Mouse (Mus musculus) CH12.LX (cell line): ENCODE results near the gene Crybb1. TPM values are rescaled to one million over a fixed set of nuclear protein-coding genes. Genes with fewer than 3 reads are reported as not detected.

Experiments
- DNase-seq: peaks from one replicate; pipeline ENCODE4 v3.0.0-alpha.2; 2013; ENCODE audit errors: extremely low read depth
- H3K27ac ChIP-seq: 2 replicates; pipeline ENCODE4 v1.5.1; 2012; ENCODE audit warnings: low read depth, mild to moderate bottlenecking, control low read depth, moderate library complexity; ENCODE audit not compliant: insufficient read depth
- H3K27me3 ChIP-seq: replicated peaks from 2 replicates; pipeline ENCODE3; 2012; ENCODE audit warnings: inconsistent platforms
- H3K36me3 ChIP-seq, 2 experiments: replicated peaks in 1 of 2; 2 replicates each; pipeline versions ENCODE3 to v1.6.1; 2012; ENCODE audit warnings: inconsistent platforms in 1 of 2, low read length in 1 of 2, mild to moderate bottlenecking in 1 of 2, mixed read lengths in 1 of 2, moderate library complexity in 1 of 2; ENCODE audit not compliant: control insufficient read depth in 1 of 2, insufficient read depth in 1 of 2
- H3K4me1 ChIP-seq, 2 experiments: 2 replicates each; pipeline ENCODE4 v1.6.1; 2012; ENCODE audit warnings: inconsistent platforms in 1 of 2, moderate library complexity in 1 of 2; ENCODE audit not compliant: insufficient read depth in 2 of 2, control insufficient read depth in 1 of 2
- H3K4me2 ChIP-seq: 2 replicates; pipeline ENCODE4 v1.6.1; 2012; ENCODE audit warnings: low read depth, mild to moderate bottlenecking, control low read depth; ENCODE audit not compliant: poor library complexity, insufficient read depth, severe bottlenecking
- H3K4me3 ChIP-seq, 3 experiments: fragments of 150-350 bp in 1 of 3; sonication (generic) in 1 of 3; replicated peaks in 1 of 3; 2 replicates each; pipeline versions ENCODE3 to v1.5.1; 2011 to 2012; ENCODE audit warnings: low read depth in 2 of 3, low read length in 2 of 3, mild to moderate bottlenecking in 2 of 3, moderate library complexity in 2 of 3, control low read depth in 1 of 3, improper control_type of control experiment in 1 of 3, inconsistent platforms in 1 of 3, mixed read lengths in 1 of 3; ENCODE audit not compliant: poor library complexity in 1 of 3
- H3K79me2 ChIP-seq: replicated peaks from 2 replicates; pipeline ENCODE4 v1.6.1; 2012; ENCODE audit warnings: mild to moderate bottlenecking, moderate library complexity; ENCODE audit not compliant: control insufficient read depth, poor library complexity, insufficient read depth, severe bottlenecking; ENCODE audit errors: extremely low read depth
- H3K9ac ChIP-seq: 2 replicates; pipeline ENCODE4 v1.6.1; 2012; ENCODE audit warnings: low read depth, mild to moderate bottlenecking, control low read depth, moderate library complexity; ENCODE audit not compliant: insufficient read depth
- H3K9me3 ChIP-seq: replicated peaks from 2 replicates; pipeline ENCODE3; 2012; ENCODE audit warnings: low read length, inconsistent platforms, mixed read lengths
- CHD1 ChIP-seq: IDR thresholded peaks from 2 replicates; pipeline ENCODE4 v1.6.1; 2012; ENCODE audit warnings: low read depth, low read length, improper control_type of control experiment, inconsistent platforms
- E2F4 ChIP-seq: IDR thresholded peaks from 2 replicates; pipeline ENCODE4 v1.6.1; 2011; ENCODE audit warnings: low read depth, low read length, improper control_type of control experiment; ENCODE audit not compliant: insufficient replicate concordance
- EP300 ChIP-seq: IDR thresholded peaks from 2 replicates; pipeline ENCODE4 v1.6.1; 2011; ENCODE audit warnings: low read length, improper control_type of control experiment
- ETS1 ChIP-seq: conservative IDR thresholded peaks from 2 replicates; pipeline ENCODE4 v1.6.1; 2012; ENCODE audit warnings: low read depth, mild to moderate bottlenecking, inconsistent platforms, low read length, improper control_type of control experiment, moderate library complexity
- GABPA ChIP-seq: IDR thresholded peaks from 2 replicates; pipeline ENCODE4 v1.6.1; 2012; ENCODE audit warnings: low read depth, low read length, improper control_type of control experiment, inconsistent platforms; ENCODE audit not compliant: insufficient replicate concordance
- IRF4 ChIP-seq: IDR thresholded peaks from 2 replicates; pipeline ENCODE4 v1.6.1; 2014; ENCODE audit warnings: low read depth, mild to moderate bottlenecking, inconsistent platforms, low read length, improper control_type of control experiment
- JUND ChIP-seq: conservative IDR thresholded peaks from 2 replicates; pipeline ENCODE4 v1.6.1; 2011; ENCODE audit warnings: low read depth, low read length, improper control_type of control experiment
- KAT2A ChIP-seq: IDR thresholded peaks from 2 replicates; pipeline ENCODE4 v1.6.1; 2012; ENCODE audit warnings: low read length, improper control_type of control experiment, inconsistent platforms; ENCODE audit not compliant: insufficient replicate concordance
- MYC ChIP-seq: IDR thresholded peaks from 2 replicates; pipeline ENCODE4 v1.6.1; 2011; ENCODE audit warnings: low read depth, mild to moderate bottlenecking, improper control_type of control experiment, low read length
- NELFE ChIP-seq: IDR thresholded peaks from 2 replicates; pipeline ENCODE4 v1.6.1; 2011; ENCODE audit warnings: low read depth, low read length, improper control_type of control experiment
- NRF1 ChIP-seq: IDR thresholded peaks from 2 replicates; pipeline ENCODE4 v1.6.1; 2014; ENCODE audit warnings: low read depth, mild to moderate bottlenecking, inconsistent platforms, low read length, improper control_type of control experiment, moderate library complexity
- PAX5 ChIP-seq: IDR thresholded peaks from 2 replicates; pipeline ENCODE4 v1.6.1; 2012; ENCODE audit warnings: low read length, inconsistent platforms, mixed read lengths
- RCOR1 ChIP-seq: conservative IDR thresholded peaks from 2 replicates; pipeline ENCODE4 v1.6.1; 2012; ENCODE audit warnings: low read depth, mild to moderate bottlenecking, inconsistent platforms, low read length, improper control_type of control experiment
- SMC3 ChIP-seq: IDR thresholded peaks from 2 replicates; pipeline ENCODE4 v1.6.1; 2011; ENCODE audit warnings: low read depth, low read length, improper control_type of control experiment
- TBP ChIP-seq: conservative IDR thresholded peaks from 2 replicates; pipeline ENCODE4 v1.6.1; 2011; ENCODE audit warnings: low read depth, low read length, improper control_type of control experiment
- TCF12 ChIP-seq: IDR thresholded peaks from 2 replicates; pipeline ENCODE4 v1.6.1; 2014; ENCODE audit warnings: low read depth, mild to moderate bottlenecking, inconsistent platforms, low read length, improper control_type of control experiment
- UBTF ChIP-seq: IDR thresholded peaks from 2 replicates; pipeline ENCODE4 v1.6.1; 2012; ENCODE audit warnings: low read depth, mild to moderate bottlenecking, inconsistent platforms, low read length, improper control_type of control experiment, moderate library complexity
- USF2 ChIP-seq: conservative IDR thresholded peaks from 2 replicates; pipeline ENCODE4 v1.6.1; 2011; ENCODE audit warnings: low read depth, low read length, improper control_type of control experiment
- ZMIZ1 ChIP-seq: IDR thresholded peaks from 2 replicates; pipeline ENCODE4 v1.6.1; 2012; ENCODE audit warnings: low read depth, mild to moderate bottlenecking, inconsistent platforms, low read length, improper control_type of control experiment
- dilution Hi-C: fragments of 300-500 bp; cut with MboI; formaldehyde crosslinking; loops from 2 replicates; pipeline ENCODE4 v1.14.3; 2020; ENCODE audit warnings: low sequenced_read_pairs; ENCODE audit not compliant: extremely low pct_unique_long_range_greater_than_20kb, extremely low pct_ligation_motif_present
- in situ Hi-C: fragments of 300-500 bp; cut with MboI; formaldehyde crosslinking; loops from 3 replicates; pipeline ENCODE4 v1.14.3; 2019; ENCODE audit warnings: low sequenced_read_pairs, low pct_ligation_motif_present, low pct_unique_long_range_greater_than_20kb, mixed read lengths
- polyA plus RNA-seq: library from polyadenylated mRNA; unstranded; fragments of >175 nt; gene quantifications from 2 replicates; pipeline ENCODE4 v1.2.1, GENCODE M21; 2012; ENCODE audit warnings: low read depth; ENCODE audit not compliant: insufficient read length
- total RNA-seq, 2 experiments: library from RNA; depleted of rRNA; stranded (reverse); fragments of 300-350 nt in 1 of 2; fragments of >200 nt in 1 of 2; gene quantifications; 2 replicates each; pipeline ENCODE4 v1.2.3; 2012 to 2014

The Crybb1 gene
- total RNA-seq (2012; rRNA removed) (not detected in 2 replicates), total RNA-seq (2014; rRNA removed) (not detected in 2 replicates), polyA plus RNA-seq (not detected in 2 replicates)

DNA sequence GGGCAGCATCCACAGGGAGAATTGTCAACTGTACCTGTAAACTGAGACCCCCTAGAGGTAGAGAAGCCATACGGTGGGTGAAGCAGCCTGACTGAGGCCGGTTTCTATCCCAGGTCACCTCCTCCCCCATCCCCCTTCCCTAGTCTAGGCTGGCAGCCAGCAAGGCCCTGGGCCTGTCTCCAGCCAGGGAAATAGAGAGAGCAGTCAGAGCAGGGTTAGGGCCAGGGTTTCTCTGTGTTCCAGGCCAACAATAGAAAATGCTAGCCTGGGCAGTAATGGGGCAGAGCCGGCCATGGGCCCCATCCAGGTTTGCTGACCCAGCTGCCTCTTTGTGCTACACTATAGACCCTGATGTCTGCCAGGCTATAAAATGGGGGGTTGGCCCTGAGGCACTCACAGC, at the start of gene Crybb1:
Gene Crybb1 (plus strand): TSS at position 390 of the 400 bp plus-strand sequence.
- Histone ChIP-seq H3K4me1 (peaks cover 6 to 10% of the 10 kb centered on the region in 2 experiments), H3K27ac (no peak within 1 kb of the TSS)

GRCm38 (mm10) chr5:112206543-112207255, 48.9 kb upstream of the Crybb1 start:
- in situ Hi-C loops, result no loop called here
- TF ChIP-seq IRF4, result no peak
- no peak for TF ChIP-seq ZMIZ1
- TF ChIP-seq EP300, result no peak
- TF ChIP-seq E2F4, result no peak
- Histone ChIP-seq H3K36me3 (no peaks in the 10 kb centered on the region), H3K27ac (no peak overlapping the region), H3K9ac (no peak overlapping the region), H3K27me3 (peaks cover 58% of the 10 kb centered on the region), H3K4me2 (no peak overlapping the region), H3K9me3 (peaks cover 8% of the 10 kb centered on the region), H3K79me2 (no peaks in the 10 kb centered on the region), H3K4me1 (no peaks in the 10 kb centered on the region), H3K4me3 (no peak overlapping the region)
- no peak for DNase-seq
- dilution Hi-C loops, result no loop called here

More for the DNA sequence above, at the start of gene Crybb1:
- Histone ChIP-seq H3K27me3 (peaks cover 70% of the 10 kb centered on the region), H3K36me3 (no peaks in the 10 kb centered on the region), H3K4me3 (no peak within 1 kb of the TSS), H3K9ac (no peak within 1 kb of the TSS), H3K9me3 (no peaks in the 10 kb centered on the region), H3K4me2 (no peak within 1 kb of the TSS), H3K79me2 (no peaks in the 10 kb centered on the region)
- dilution Hi-C loops (no loop called here), in situ Hi-C loops (no loop called here)
- no peak for TF ChIP-seq USF2
- TF ChIP-seq MYC, result no peak
- no peak for TF ChIP-seq ZMIZ1
- TF ChIP-seq GABPA, result no peak
- TF ChIP-seq SMC3, result no peak
- TF ChIP-seq TBP, result no peak
- no peak for TF ChIP-seq CHD1
- TF ChIP-seq NRF1, result no peak
- TF ChIP-seq UBTF, result no peak
- TF ChIP-seq PAX5, result no peak
- no peak for TF ChIP-seq RCOR1
- TF ChIP-seq E2F4, result no peak
- TF ChIP-seq TCF12, result no peak
- no peak for TF ChIP-seq ETS1
- TF ChIP-seq NELFE, result no peak
- TF ChIP-seq JUND, result no peak
- no peak for TF ChIP-seq KAT2A
- no peak for DNase-seq
